Mouse (Mus musculus) liver, embryonic 12.5 days (tissue): ENCODE measurements around the gene Rps10. TPM values are rescaled to one million over a fixed set of nuclear protein-coding genes. Genes with fewer than 3 reads are reported as not detected.
A peak's percentile ranks its signal among the peaks of the same experiment; 100 is the strongest.

Experiments used
- ATAC-seq: fragments of 200-750 bp; cut with Nextera tagmentation; 2 replicates; pipeline ENCODE4 v1.8.0; 2017; ENCODE audit warnings: moderate number of reproducible peaks, mild to moderate bottlenecking, moderate library complexity
- H3K27ac ChIP-seq: fragments of 300-500 bp; sonication (generic); 2 replicates; pipeline ENCODE4 v1.5.1; 2016; ENCODE audit warnings: mild to moderate bottlenecking
- H3K27me3 ChIP-seq: fragments of 300-500 bp; sonication (generic); replicated peaks from 2 replicates; pipeline ENCODE4 v1.6.1; 2016; ENCODE audit warnings: mild to moderate bottlenecking, moderate library complexity
- H3K36me3 ChIP-seq: fragments of 300-500 bp; sonication (generic); 2 replicates; pipeline ENCODE4 v1.6.1; 2016; ENCODE audit warnings: mild to moderate bottlenecking, moderate library complexity
- H3K4me1 ChIP-seq: fragments of 300-500 bp; sonication (generic); 2 replicates; pipeline ENCODE4 v1.6.1; 2016
- H3K4me2 ChIP-seq: fragments of 300-500 bp; sonication (generic); 2 replicates; pipeline ENCODE4 v1.6.1; 2016; ENCODE audit warnings: mild to moderate bottlenecking, moderate library complexity
- H3K4me3 ChIP-seq: fragments of 300-500 bp; sonication (generic); 2 replicates; pipeline ENCODE4 v1.5.1; 2016; ENCODE audit warnings: mild to moderate bottlenecking, moderate library complexity
- H3K9ac ChIP-seq: fragments of 300-500 bp; sonication (generic); 2 replicates; pipeline ENCODE4 v1.6.1; 2016; ENCODE audit warnings: mild to moderate bottlenecking, moderate library complexity
- H3K9me3 ChIP-seq: fragments of 300-500 bp; sonication (generic); replicated peaks from 2 replicates; pipeline ENCODE4 v1.6.1; 2016; ENCODE audit warnings: mild to moderate bottlenecking, moderate library complexity
- WGBS: fragments of 180-500 bp; shearing (Covaris S2); methylation state at CpG from one replicate; pipeline ENCODE4 v1.1.7; 2016; ENCODE audit not compliant: insufficient replicate concordance; 5-methylcytosine and 5-hydroxymethylcytosine counted together
- polyA plus RNA-seq: library from polyadenylated mRNA; unstranded; fragments of >200 nt; fragmentation: Nextera tagmentation; extraction: Ambion mirVana; gene quantifications from 2 replicates; pipeline ENCODE4 v1.2.1, GENCODE M21; 2016

Gene Rps10
- polyA plus RNA-seq, 1 experiment from 2014 or later, result 941 TPM

DNA sequence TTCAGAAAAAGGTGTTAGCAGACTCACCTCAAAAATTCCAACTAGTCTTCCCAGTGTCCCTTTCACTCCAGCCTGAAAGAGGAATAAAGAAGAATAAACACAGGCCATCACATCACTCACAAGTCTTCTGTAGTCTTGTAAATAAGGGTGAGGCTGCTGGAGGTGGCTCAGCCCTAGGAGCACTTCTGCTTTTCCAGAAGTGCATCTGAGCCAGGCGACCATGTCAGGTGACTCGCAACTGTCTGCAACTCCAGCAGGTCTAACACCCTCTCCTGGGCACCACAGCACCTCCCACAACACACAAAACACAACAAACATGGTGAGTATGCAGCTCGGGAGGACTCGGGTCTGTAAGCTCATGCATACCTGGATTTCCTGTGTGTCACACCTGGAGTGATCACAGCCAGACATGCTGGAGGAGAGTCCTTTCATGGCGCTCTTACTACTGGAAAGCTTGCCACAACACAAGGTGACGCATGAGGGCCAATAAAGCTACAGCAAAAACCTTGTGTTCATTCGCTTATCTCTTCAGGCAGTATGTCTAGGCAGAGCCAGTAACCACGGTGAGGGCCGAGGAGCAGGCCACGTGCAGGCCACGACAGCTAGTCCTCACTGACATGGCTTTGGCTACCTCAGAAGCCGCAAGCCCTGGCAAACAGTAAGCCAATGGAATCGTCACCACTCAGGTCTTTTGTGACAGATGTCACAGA is 53.1 kb downstream of the Rps10 start:
- WGBS, result 41% methylated on average over 13 of the region's 13 CpGs
- peak; percentile 60 for ATAC-seq
- peak overlapping the region; percentile 41 for H3K27ac ChIP-seq

More for the DNA sequence above, 53.1 kb downstream of the Rps10 start:
- H3K9ac ChIP-seq, result no peak overlapping the region; the same call in 1 of the 2 replicates
- H3K9me3 ChIP-seq, result no peaks in the 10 kb centered on the region
- peaks cover 84% of the 10 kb centered on the region for H3K36me3 ChIP-seq
- no peak overlapping the region for H3K4me2 ChIP-seq
- H3K4me1 ChIP-seq, result peaks cover 70% of the 10 kb centered on the region
- no peak overlapping the region for H3K4me3 ChIP-seq
- H3K27me3 ChIP-seq, result no peaks in the 10 kb centered on the region

Other genes starting within 250 kb of the Rps10 start
- gene Grm4, start 115.3 kb downstream of the Rps10 start, polyA plus RNA-seq, result 0.05 TPM in 1 of 2 replicates, not detected in the other
- gene Hmga1, start 80.2 kb downstream of the Rps10 start, polyA plus RNA-seq, result 295 and 306 TPM in 2 replicates
- 14.1 and 16.8 TPM in 2 replicates for gene AI413582, start 70.9 kb downstream of the Rps10 start, polyA plus RNA-seq
- gene Nudt3, start 13.2 kb downstream of the Rps10 start, polyA plus RNA-seq, result 51.2 and 53.9 TPM in 2 replicates
- not detected in 2 replicates for gene RPS10-NUDT3, start 1.4 kb downstream of the Rps10 start, polyA plus RNA-seq
- 0.20 and 0.48 TPM in 2 replicates for gene Pacsin1, start 18.8 kb upstream of the Rps10 start, polyA plus RNA-seq
- gene Spdef, start 92.3 kb upstream of the Rps10 start, polyA plus RNA-seq, result not detected in 2 replicates
- gene D17Wsu92e, start 184.0 kb upstream of the Rps10 start, polyA plus RNA-seq, result 17.1 and 19.5 TPM in 2 replicates
- 200 and 212 TPM in 2 replicates for gene Snrpc, start 201.5 kb upstream of the Rps10 start, polyA plus RNA-seq
- gene Uhrf1bp1, start 219.8 kb upstream of the Rps10 start, polyA plus RNA-seq, result 4.5 and 5.0 TPM in 2 replicates